Mouse (Mus musculus) heart, postnatal 0 days (tissue): ENCODE data around the gene Atp6v1a.

Source experiments
- CTCF ChIP-seq: IDR thresholded peaks from 2 replicates; pipeline ENCODE4 v1.5.1; 2016; ENCODE audit warnings: antibody characterized with exemption, control low read depth, low read depth
- EP300 ChIP-seq: IDR thresholded peaks from 2 replicates; pipeline ENCODE4 v1.6.1; 2016; ENCODE audit warnings: antibody characterized with exemption, low read depth

DNA sequence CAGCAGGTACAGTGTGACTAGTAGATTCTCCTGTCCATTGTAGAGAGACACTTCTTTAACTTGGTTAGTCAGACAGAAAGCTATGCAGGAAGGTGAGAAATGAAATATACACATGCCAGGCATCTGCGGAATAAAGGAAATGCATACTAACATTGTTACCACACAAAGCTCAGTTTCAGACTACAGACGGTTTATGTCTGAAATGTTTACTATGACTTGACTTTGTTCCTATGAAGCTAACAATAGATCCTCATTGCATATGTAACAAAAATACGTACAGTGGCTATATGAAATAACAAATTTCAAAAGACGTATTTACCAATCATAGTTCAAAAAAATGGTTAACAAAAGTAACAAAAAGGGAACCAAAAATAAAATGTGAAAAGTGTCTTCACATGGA is 47.7 kb upstream of the Atp6v1a start:
- TF ChIP-seq CTCF (no peak), EP300 (no peak)
